Mouse (Mus musculus) left cerebral cortex, adult 18-20 months (tissue): ENCODE measurements around the gene Bglap. TPM values are rescaled to one million over a fixed set of nuclear protein-coding genes. Genes with fewer than 3 reads are reported as not detected.

Experiments used
- DNase-seq, 2 experiments: peaks; one replicate each; pipeline ENCODE4 v3.0.0; 2021 to 2022; ENCODE audit warnings: low spot score in 2 of 2, mixed read lengths in 1 of 2
- total RNA-seq, 2 experiments: library from RNA; stranded (reverse); gene quantifications; 2 replicates each; pipeline ENCODE4 v1.2.3; 2021

Gene Bglap
- total RNA-seq, 2 experiments from 2014 or later: not detected

DNA sequence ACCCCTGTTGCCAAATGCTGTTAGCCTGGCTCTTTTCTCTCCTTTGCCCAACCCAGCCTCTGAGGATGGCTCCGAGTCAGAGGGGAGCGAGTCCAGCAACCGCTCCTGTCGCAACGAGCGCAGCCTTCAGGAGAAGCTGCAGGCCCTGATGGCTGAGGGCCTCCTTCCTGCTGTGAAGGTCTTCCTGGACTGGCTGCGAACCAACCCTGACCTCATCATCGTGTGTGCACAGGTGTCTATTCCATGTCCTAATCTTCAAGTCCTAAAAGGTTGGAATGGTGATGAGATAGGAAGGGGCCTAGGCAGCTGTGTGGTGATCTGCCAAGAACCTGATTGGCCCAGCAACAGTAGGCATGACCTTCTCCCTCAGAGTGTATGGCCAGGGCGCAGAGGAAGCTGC, 31.4 kb downstream of the Bglap start:
- DNase-seq: no peak

DNA sequence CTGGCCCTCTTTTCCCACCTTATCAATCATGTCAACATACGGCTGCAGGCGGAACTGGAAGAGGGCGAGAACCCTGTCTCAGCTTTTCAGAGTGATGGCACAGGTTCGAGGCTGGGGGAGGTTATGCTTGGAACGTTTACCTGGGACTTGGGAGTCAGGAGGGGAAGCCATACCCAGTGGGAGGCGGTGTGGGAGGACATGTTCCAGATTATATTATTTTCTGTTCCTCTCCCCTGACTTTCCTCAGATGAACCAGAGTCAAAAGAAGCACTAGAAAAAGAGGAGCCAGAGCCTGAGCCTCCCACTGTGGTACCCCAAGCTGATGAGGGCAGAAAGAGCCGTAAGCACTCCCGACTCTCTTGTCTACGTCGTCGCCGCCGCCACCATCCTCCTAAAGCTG, 33.5 kb downstream of the Bglap start:
- DNase-seq: no peak

DNA sequence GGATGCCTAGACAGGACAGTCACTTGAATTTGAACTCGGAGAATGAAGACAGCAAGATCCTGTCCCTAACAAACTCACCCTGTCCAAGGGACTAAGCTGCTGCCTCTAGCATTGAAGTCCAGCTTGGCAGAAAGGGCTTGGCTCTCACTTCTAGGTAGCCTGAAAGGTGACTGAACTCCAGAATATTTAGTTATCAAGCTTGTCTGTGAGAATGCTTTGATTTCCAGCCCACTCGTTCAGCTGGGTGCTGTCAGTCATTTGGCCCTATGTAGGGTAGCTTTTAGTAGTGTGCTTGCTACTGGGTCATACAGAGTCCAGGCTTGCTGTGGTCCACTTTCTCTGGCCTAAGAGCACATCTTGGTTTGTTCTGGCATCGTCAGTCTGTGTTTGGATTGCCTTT, 45.3 kb downstream of the Bglap start:
- no peak for DNase-seq

DNA sequence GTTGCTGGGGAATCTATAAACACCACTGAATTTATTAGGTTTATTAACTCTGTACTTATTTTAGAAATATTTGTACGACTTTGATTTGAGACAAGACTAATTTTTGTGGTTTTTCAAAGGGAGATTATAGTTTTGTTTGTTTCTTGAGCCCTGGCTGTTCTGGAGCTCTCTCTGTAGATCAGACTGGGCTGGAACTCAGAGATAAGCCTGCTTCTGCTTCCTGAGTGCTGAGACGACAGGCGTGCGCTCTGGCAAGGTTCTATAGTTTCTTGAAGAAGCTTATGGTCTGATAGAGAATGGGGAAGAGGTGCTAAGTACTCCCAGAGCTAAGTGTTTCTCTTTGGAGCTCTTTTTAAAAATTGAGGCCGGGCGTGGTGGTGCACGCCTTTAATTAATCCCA, 45.9 kb downstream of the Bglap start:
- DNase-seq: no peak

DNA sequence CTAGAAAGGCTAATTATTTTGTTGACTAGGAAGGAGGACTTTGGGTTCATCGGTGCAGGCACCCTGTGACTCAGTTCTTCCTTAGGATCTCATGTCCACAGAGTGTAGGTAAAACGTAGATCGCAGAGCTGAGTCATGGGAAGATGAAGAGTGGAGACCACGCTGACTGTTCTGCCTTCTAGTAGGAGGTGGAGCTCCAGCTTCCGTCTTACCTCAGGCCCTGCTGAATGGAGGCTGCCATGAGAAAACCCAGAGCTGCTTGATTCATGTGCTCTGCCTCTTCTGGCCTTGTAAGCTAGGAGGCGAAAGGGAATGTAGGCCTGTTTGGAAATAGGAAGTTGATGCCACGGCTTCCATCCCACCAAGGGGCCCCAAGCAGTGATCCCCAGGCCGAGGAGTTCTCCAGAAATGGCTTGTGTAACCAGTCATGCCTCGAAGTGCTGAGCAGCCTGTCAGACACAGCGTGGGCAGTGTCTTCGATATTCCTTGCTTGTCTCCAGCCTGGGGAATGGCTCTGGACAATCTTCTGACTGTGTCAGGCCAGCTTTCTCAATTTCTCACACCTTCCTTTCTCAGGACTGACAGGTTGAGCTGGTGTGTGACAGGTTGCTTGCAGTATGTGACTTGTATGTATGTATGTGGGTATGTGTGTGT, 46.8 kb downstream of the Bglap start:
- DNase-seq: peak; percentile 24 to 56

DNA sequence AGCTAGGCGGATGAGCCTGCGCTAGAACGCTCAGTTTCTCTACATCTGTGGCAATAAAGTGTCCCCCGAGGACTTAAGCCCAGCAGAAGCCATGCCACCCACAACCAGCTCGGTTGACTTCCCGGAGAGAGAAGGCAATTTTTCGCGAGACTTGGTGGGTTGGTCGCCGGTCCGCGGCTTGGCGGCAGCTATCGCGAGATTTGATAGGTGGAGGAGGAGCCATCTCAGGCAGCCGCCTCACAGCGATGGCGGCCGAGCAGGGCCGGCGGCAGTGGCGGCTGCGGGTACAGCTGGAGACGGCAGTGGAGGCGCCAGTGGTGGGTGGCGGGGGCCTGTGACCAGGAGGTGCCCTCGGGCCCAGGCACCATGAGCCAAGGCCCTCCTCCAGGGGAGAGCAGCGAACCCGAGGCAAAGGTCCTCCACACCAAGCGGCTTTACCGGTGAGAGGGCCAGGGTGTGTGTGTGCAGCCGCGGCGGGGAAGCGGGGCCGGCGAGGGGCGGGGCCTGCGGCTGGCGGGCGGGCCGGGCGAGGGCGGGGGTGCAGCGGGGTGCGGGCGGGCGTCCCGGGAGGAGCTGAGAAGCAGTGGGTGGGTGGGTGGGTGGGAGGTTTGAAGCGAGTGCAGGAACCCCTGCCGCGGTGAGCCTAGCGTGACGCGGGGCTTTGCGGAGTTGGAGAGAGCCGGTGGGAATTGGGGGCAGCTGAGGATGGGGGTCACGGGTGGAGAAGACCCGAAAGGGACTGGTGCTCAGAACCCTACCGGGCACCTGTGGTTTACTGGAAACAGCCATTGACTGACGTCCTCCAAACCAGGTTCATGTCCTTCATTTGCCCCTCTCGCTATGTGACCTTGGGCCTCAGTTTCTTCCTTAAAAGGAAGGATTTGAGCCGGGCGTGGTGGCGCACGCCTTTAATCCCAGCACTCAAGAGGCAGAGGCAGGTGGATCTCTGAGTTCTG, 47.9 kb downstream of the Bglap start, which contains the start of the genes Tmem79 and Smg5:
TSS of gene Tmem79 (minus strand) at position 91 of the 956 bp plus-strand sequence.
TSS of gene Smg5 (plus strand) at position 203 of the 956 bp plus-strand sequence.
- DNase-seq: peak; percentile 95 to 96

DNA sequence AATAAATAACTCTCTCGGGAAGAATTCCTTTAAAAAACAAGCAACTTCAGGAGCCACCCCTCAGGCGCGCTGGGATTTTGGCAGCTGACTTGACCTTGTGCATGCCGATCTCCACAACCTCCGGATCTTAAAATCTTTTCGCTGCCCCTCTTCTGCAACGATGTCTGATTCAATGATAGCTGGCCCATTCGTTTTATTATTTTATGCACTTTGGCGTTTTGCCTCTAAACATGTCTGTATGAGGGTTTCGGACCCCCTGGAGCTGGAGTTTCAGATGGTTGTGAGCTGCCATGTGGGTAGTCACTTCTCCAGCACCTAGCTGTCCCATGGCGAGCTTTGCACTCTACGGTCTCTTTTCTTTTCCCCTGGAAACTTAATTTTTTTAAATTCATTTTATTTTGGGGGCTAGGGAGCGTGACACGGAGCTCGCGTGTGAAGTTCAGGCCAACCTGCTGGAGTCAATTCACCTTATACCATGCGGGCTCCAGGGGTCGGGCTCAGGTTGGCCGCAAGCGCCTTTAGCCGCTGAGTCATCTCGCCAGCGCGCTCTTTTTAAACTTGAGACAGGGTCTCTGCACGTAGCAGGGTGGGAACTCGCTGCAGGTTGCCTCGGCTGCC, 48.7 kb downstream of the Bglap start:
- no peak for DNase-seq

DNA sequence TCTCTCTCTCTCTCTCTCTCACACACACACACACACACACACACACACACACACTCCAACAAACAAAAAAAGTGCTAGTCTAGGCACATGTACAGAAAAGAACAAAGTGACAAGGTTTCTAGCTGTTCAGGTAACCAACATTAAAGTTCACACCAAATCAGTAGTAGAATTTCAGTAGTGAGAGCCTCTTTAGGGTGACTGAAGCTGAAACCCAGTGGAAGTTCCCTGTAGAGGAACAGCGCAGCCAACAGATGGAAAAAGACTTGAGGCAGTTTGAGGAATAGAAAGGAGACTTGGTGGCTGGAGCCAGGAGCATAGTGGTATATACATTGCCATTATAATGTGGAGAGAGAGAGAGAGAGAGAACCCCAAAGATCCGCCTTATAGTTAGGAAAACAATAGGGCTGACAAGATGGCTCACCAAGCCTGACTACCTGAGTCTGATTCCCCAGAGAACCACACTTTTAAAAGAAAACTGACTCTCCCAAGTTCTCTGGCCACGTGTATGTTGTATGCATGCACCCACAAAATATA, 49.3 kb downstream of the Bglap start:
- DNase-seq: no peak

DNA sequence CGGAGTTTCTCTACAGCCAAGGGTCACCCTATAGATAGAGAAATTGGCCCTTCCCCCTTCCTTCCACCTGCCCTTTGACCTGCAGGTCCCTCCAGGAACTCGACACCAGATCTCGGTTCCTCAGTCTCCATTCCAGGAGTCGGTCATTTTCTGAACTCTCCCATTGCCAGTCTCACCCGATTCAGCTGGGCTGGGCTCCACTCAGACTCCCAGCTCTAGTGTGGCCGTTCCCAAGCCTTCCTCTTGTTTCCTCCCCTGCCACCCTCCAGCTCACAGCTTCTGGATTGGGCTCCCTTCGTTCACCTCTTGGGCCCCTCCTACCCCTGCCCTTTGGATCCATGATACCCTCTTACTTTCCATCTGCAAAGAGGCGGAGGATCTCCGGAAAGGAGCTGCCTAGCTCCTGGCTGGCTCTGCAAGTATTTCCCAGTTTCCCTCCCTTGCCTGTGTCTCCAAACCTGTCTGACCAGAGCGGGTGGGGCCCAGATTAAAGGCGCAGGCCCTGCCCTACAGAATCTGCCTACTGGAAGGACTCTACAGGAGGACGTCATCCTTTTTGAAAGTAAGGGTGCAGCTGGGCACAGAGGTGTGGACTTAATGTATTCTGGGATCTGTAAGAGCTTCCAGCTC, 50.1 kb downstream of the Bglap start:
- no peak for DNase-seq

Other genes starting within 250 kb of the Bglap start
- gene Mef2d, start 242.1 kb downstream of the Bglap start, total RNA-seq: 100 to 1,000 TPM; 210 to 213 TPM
- not detected for gene Rhbg, start 129.8 kb downstream of the Bglap start, total RNA-seq
- gene Gm38392, start 97.3 kb downstream of the Bglap start, total RNA-seq: under 1 TPM; 0.37 to 0.42 TPM
- gene Tsacc, start 87.5 kb downstream of the Bglap start, total RNA-seq: 1 to 10 TPM; 2.9 to 4.6 TPM
- 100 to 1,000 TPM; 188 to 189 TPM for gene Cct3, start 87.3 kb downstream of the Bglap start, total RNA-seq
- 10 to 100 TPM; 85.6 to 87.3 TPM for gene Glmp, start 59.4 kb downstream of the Bglap start, total RNA-seq
- gene Tmem79, start 48.3 kb downstream of the Bglap start, total RNA-seq: 1 to 10 TPM in 1 of 2 experiments, under 1 TPM in 1; 0.96 to 2.4 TPM
- 10 to 100 TPM; 80.1 to 81.7 TPM for gene Smg5, start 48.2 kb downstream of the Bglap start, total RNA-seq
- gene Paqr6, start 19.9 kb downstream of the Bglap start, total RNA-seq: 10 to 100 TPM in 1 of 2 experiments, 1 to 10 TPM in 1; 8.6 to 11.0 TPM
- 1 to 10 TPM; 1.7 to 1.9 TPM for gene Bglap3, start 11.7 kb downstream of the Bglap start, total RNA-seq
- gene Bglap2, start 5.8 kb downstream of the Bglap start, total RNA-seq: 1 to 10 TPM in 1 of 2 experiments, not detected in 1; 2.0 TPM
- gene Pmf1, start 25.9 kb upstream of the Bglap start, total RNA-seq: 1 to 10 TPM; 5.2 to 6.2 TPM
- 10 to 100 TPM; 77.0 to 78.9 TPM for gene Slc25a44, start 40.7 kb upstream of the Bglap start, total RNA-seq
- 10 to 100 TPM; 70.4 to 76.5 TPM for gene Sema4a, start 76.7 kb upstream of the Bglap start, total RNA-seq
- 10 to 100 TPM; 61.3 to 67.9 TPM for gene Lmna, start 125.5 kb upstream of the Bglap start, total RNA-seq
- gene Mex3a, start 147.9 kb upstream of the Bglap start, total RNA-seq: 1 to 10 TPM; 2.7 to 3.1 TPM
- not detected for gene Rab25, start 163.8 kb upstream of the Bglap start, total RNA-seq
- gene Lamtor2, start 168.6 kb upstream of the Bglap start, total RNA-seq: 100 to 1,000 TPM; 104 to 115 TPM
- 100 to 1,000 TPM; 143 to 147 TPM for gene Ubqln4, start 169.3 kb upstream of the Bglap start, total RNA-seq
- gene Ssr2, start 191.4 kb upstream of the Bglap start, total RNA-seq: 10 to 100 TPM; 87.6 to 89.5 TPM
- gene Arhgef2, start 221.5 kb upstream of the Bglap start, total RNA-seq: 100 to 1,000 TPM; 219 to 239 TPM